Mouse (Mus musculus): Measurements from ENCODE around the gene Gm17631. TPM values are rescaled to one million over a fixed set of nuclear protein-coding genes. Genes with fewer than 3 reads are reported as not detected.

Gene Gm17631
- not detected in 2 replicates for polyA plus RNA-seq (2012; rRNA removed)

GRCm38 (mm10) chr6:129862349-129862748 lies at the start of gene Gm17631:
TSS of gene Gm17631 (plus strand) at chr6:129862649.

GRCm38 (mm10) chr6:129876549-129876948 lies 14.1 kb downstream of the Gm17631 start, which contains the start of gene Klra17:
TSS of gene Klra17 (minus strand) at chr6:129876672.

Other genes starting within 250 kb of the Gm17631 start
- 0.06 TPM in 2 replicates for gene Klrk1, start 238.8 kb upstream of the Gm17631 start, polyA plus RNA-seq (2012; rRNA removed)
- gene Klrc3, start 219.3 kb upstream of the Gm17631 start, polyA plus RNA-seq (2012; rRNA removed), result not detected in 2 replicates
- not detected in 2 replicates for gene Klrc2, start 202.0 kb upstream of the Gm17631 start, polyA plus RNA-seq (2012; rRNA removed)
- gene Klrc1, start 183.7 kb upstream of the Gm17631 start, polyA plus RNA-seq (2012; rRNA removed), result 0.24 TPM in 1 of 2 replicates, not detected in the other
- not detected in 2 replicates for gene Klri1, start 145.5 kb upstream of the Gm17631 start, polyA plus RNA-seq (2012; rRNA removed)
- gene Klri2, start 122.2 kb upstream of the Gm17631 start, polyA plus RNA-seq (2012; rRNA removed), result not detected in 2 replicates
- gene Gm156, start 78.4 kb upstream of the Gm17631 start, polyA plus RNA-seq (2012; rRNA removed), result not detected in 2 replicates
- gene Klra17, start 14.0 kb downstream of the Gm17631 start, polyA plus RNA-seq (2012; rRNA removed), result 0.12 TPM in 1 of 2 replicates, not detected in the other
- not detected in 2 replicates for gene Klra5, start 55.0 kb downstream of the Gm17631 start, polyA plus RNA-seq (2012; rRNA removed)
- gene Klra6, start 164.3 kb downstream of the Gm17631 start, polyA plus RNA-seq (2012; rRNA removed), result not detected in 2 replicates
- not detected in 2 replicates for gene Klra4, start 204.6 kb downstream of the Gm17631 start, polyA plus RNA-seq (2012; rRNA removed)

Data from ovary, adult 2 months (tissue).